Mouse (Mus musculus) olfactory bulb, adult 2 months (tissue): ENCODE results near the gene Axin1. TPM values are rescaled to one million over a fixed set of nuclear protein-coding genes. Genes with fewer than 3 reads are reported as not detected.

Experiments
- H3K27ac ChIP-seq: fragments of 200-500 bp; 2 replicates; pipeline ENCODE4 v1.5.1; 2012; ENCODE audit warnings: low read depth, low read length; ENCODE audit not compliant: insufficient read depth
- H3K4me1 ChIP-seq: fragments of 200-500 bp; 2 replicates; pipeline ENCODE4 v1.6.1; 2012; ENCODE audit warnings: low read length; ENCODE audit not compliant: control insufficient read depth, insufficient read depth
- H3K4me3 ChIP-seq: fragments of 200-500 bp; 2 replicates; pipeline ENCODE4 v1.5.1; 2012; ENCODE audit warnings: mild to moderate bottlenecking, low read depth, low read length, moderate library complexity; ENCODE audit not compliant: insufficient read depth
- CTCF ChIP-seq: fragments of 200-500 bp; IDR thresholded peaks from 2 replicates; pipeline ENCODE4 v1.5.1; 2012; ENCODE audit warnings: low read depth, mild to moderate bottlenecking, low read length, moderate library complexity; ENCODE audit not compliant: insufficient read depth
- POLR2A ChIP-seq: fragments of 200-500 bp; IDR thresholded peaks from 2 replicates; pipeline ENCODE4 v1.6.1; 2012; ENCODE audit warnings: mild to moderate bottlenecking, low read depth, low read length, moderate library complexity; ENCODE audit not compliant: insufficient read depth
- WGBS: fragments of 180-500 bp; shearing (Covaris S2); methylation state at CpG from one replicate; pipeline ENCODE4 v1.1.7; 2018; 5-methylcytosine and 5-hydroxymethylcytosine counted together
- polyA plus RNA-seq: library from polyadenylated mRNA; stranded (reverse); fragments of >200 nt; gene quantifications from 2 replicates; pipeline ENCODE4 v1.2.4, GENCODE M21; 2012; ENCODE audit warnings: low replicate concordance; ENCODE audit not compliant: missing spikeins, insufficient read depth, insufficient read length

The Axin1 gene
- polyA plus RNA-seq, 1 experiment = not detected

GRCm38 (mm10) chr17:26131856-26132853, 6.3 kb upstream of the Axin1 start:
- WGBS = 66% methylated on average over 18 of the region's 18 CpGs
- no peak overlapping the region for H3K4me3 ChIP-seq
- TF ChIP-seq CTCF (no peak), POLR2A (no peak)
- no peaks in the 10 kb centered on the region for H3K4me1 ChIP-seq
- H3K27ac ChIP-seq = no peak overlapping the region

- 89% methylated on average over 11 of the region's 11 CpGs for WGBS
- TF ChIP-seq CTCF = no peak
- TF ChIP-seq POLR2A = no peak
Observed at GRCm38 (mm10) chr17:26137106-26137750, 1.3 kb upstream of the Axin1 start.

DNA sequence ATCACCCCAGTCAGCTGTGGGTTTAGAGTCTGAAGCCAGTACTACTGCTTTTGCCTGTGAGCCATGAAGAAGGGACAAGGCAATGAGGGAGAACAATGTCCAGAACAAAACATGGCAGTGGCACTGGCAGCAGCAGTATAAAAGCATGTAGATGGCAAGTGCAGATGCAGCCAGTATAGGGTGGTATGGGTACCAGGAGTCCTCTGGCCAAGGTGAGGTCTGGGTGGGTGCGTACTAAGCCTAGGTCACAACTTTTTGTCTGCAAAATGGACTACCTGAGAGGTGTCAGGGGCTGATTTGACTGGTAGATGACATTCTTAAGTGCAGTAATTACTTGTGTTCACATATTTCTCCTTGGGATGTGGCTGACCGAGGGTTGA, 747 bp upstream of the Axin1 start:
- Histone ChIP-seq H3K27ac (peak overlapping the region; percentile 4; the same call in 1 of the 2 replicates), H3K4me3 (peak overlapping the region; percentile 96; the same call in 1 of the 2 replicates), H3K4me1 (peaks cover under 1% of the 10 kb centered on the region; the same call in 1 of the 2 replicates)
- TF ChIP-seq POLR2A = no peak
- TF ChIP-seq CTCF = no peak
- 75% methylated on average over 2 of the region's 2 CpGs for WGBS

More at GRCm38 (mm10) chr17:26137106-26137750, 1.3 kb upstream of the Axin1 start:
- Histone ChIP-seq H3K4me3 (no peak overlapping the region), H3K4me1 (no peaks in the 10 kb centered on the region), H3K27ac (no peak overlapping the region)

DNA sequence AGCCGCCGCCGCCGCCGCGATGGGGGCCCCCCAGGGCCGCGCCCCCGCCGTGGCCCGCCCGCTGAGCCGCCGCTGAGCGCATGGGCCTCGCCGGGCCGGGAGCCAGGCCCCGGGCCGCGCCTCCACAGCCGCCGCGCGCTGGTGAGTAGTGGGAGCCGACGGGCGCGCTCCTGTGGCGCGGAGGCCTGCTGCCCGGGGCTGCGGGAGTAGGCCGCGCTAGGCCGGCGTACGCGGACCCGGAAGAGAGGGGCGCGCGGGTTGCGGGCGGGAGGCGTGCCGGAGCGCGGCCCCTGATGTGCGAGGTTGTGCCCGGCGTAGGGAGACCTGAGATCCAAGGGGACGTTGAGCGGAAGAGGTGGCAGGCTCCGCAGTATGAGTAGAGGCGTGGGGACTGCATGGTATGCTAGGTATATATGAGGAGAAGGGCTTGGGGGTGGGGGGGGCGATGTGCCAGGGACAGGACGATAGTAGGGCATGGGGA, 453 bp downstream of the Axin1 start:
- Histone ChIP-seq H3K4me1 (peaks cover 7% of the 10 kb centered on the region; the same call in 1 of the 2 replicates), H3K27ac (no peak overlapping the region), H3K4me3 (peak overlapping the region; percentile 96)
- no peak for TF ChIP-seq CTCF
- TF ChIP-seq POLR2A = no peak
- WGBS = 2% methylated on average over 56 of the region's 58 CpGs

DNA sequence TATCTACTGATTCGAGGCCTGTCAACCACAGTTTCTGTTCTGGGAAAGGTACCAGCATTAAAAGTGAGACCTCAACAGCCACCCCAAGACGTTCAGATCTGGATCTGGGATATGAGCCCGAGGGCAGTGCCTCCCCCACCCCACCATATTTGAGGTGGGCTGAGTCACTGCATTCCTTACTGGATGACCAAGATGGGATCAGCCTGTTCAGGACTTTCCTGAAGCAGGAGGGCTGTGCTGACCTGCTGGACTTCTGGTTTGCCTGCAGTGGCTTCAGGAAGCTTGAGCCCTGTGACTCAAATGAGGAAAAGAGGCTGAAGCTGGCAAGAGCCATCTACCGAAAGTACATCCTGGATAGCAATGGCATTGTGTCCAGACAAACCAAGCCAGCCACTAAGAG, 4.3 kb downstream of the Axin1 start:
- Histone ChIP-seq H3K4me3 (no peak overlapping the region), H3K27ac (no peak overlapping the region), H3K4me1 (peaks cover 7% of the 10 kb centered on the region; the same call in 1 of the 2 replicates)
- TF ChIP-seq POLR2A = no peak
- no peak for TF ChIP-seq CTCF
- 83% methylated on average over 4 of the region's 4 CpGs for WGBS

DNA sequence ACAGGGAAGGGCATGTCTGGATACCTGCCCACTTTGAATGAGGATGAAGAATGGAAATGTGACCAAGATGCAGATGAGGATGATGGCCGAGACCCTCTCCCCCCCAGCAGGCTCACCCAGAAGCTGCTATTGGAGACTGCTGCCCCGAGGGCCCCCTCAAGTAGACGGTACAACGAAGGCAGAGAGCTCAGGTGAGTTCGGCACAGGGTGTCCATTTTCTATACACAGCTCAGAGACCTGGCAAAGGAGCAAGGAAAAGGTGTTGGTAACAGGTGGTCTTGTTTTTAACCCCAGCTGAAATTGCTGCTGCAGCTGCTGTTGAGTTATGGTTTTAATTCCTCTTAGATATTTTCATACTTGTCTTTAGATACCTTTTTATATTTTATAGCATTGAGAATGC, 4.9 kb downstream of the Axin1 start:
- TF ChIP-seq CTCF = no peak
- Histone ChIP-seq H3K4me1 (peaks cover 7% of the 10 kb centered on the region; the same call in 1 of the 2 replicates), H3K4me3 (no peak overlapping the region), H3K27ac (no peak overlapping the region)
- WGBS = 88% methylated on average over 5 of the region's 5 CpGs

- Histone ChIP-seq H3K4me1 (no peaks in the 10 kb centered on the region), H3K4me3 (no peak overlapping the region), H3K27ac (no peak overlapping the region)
- 82% methylated on average over 2 of the region's 2 CpGs for WGBS
- TF ChIP-seq CTCF (no peak), POLR2A (no peak)
Observed at GRCm38 (mm10) chr17:26149056-26149455, 10.6 kb downstream of the Axin1 start.

DNA sequence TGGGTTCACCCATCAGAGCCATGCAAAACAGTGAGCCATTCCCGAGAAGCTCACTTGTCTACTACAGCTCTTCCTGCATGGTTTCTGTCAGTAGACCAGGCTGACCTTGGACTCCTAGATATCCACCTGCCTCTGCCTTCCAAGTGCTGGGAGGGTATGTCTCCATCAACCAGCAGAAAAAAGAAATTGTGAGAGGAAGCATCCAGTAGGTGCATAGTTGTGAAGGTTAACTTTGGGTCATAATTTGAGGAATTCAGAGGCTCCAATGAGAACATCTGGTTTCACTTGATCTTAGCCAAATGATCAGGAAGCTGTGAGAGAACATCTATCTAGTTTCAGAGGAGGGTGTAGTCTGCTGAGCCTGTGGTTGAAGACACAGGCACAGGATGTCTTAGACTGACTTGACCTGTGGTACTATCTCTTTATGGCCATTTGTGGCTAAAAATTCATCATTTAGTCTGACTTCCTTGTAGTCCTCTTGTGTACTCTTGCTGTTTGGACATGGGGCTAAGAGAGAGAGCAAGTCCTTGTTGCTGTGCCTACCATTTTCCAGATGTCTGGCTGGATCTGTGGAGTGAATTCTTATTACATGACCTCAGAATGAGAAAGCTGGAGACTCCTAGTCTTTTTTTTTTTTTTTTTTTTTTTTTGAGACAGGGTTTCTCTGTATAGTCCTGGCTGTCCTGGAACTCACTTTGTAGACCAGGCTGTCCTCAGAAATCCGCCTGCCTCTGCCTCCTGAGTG, 13.6 kb downstream of the Axin1 start:
- no peak overlapping the region for H3K4me3 ChIP-seq
- TF ChIP-seq CTCF = no peak
- TF ChIP-seq POLR2A = no peak
- 94% methylated on average over 2 of the region's 2 CpGs for WGBS
- no peak overlapping the region for H3K27ac ChIP-seq
- H3K4me1 ChIP-seq = no peaks in the 10 kb centered on the region
